Mouse (Mus musculus) urinary bladder, postnatal 36 days (tissue): ENCODE data around the gene Lgals1.
A peak's percentile ranks its signal among the peaks of the same experiment; 100 is the strongest.

Source experiments
- DNase-seq, 2 experiments: peaks; one replicate each; pipeline ENCODE4 v3.0.0; 2022; ENCODE audit warnings: low spot score in 2 of 2, mixed read lengths in 1 of 2

Lgals1 gene

GRCm38 (mm10) chr15:78926021-78926919, at the start of gene Lgals1:
Gene Lgals1, plus strand, starts transcription at chr15:78926725.
- peak; percentile 79 to 88 for DNase-seq

GRCm38 (mm10) chr15:78876991-78877809, 49.3 kb upstream of the Lgals1 start, which contains the start of gene Gga1:
Gene Gga1, plus strand, starts transcription at chr15:78877190.
- peak; percentile 93 for DNase-seq

GRCm38 (mm10) chr15:78877810-78878390, 48.6 kb upstream of the Lgals1 start:
- no peak for DNase-seq

DNA sequence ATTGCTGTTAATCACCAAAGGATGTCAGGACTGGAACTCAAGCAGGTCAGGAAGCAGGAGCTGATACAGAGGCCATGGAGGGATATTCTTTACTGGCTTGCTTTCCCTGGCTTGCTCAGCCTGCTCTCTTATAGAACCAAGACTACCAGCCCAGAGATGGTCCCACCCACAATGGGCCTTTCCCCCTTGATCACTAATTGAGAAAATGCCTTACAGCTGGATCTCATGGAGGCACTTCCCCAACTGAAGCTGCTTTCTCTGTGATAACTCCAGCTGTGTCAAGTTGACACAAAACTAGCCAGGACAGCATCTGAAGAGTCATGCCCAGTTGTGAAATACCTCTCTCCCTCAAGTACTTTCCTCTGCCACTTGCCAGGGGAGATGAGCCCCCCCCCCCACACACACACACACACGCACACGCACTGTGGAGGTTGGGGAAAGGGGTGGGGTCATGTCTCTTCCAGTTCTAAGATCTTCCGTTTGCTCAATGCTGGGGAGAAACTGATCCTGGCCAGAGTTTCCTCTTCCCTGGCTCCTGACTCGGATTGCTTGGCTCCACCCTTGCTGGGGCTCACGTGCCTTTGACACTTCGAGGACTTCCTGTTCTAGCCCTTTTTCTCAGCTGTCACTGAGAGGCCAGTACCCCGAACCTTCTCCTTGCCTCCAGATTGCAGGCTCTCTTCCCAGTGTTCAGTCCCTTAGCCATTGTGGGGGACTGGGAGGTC, 47.6 kb upstream of the Lgals1 start:
- peak in 1 of 2 experiments; percentile 52 for DNase-seq

DNA sequence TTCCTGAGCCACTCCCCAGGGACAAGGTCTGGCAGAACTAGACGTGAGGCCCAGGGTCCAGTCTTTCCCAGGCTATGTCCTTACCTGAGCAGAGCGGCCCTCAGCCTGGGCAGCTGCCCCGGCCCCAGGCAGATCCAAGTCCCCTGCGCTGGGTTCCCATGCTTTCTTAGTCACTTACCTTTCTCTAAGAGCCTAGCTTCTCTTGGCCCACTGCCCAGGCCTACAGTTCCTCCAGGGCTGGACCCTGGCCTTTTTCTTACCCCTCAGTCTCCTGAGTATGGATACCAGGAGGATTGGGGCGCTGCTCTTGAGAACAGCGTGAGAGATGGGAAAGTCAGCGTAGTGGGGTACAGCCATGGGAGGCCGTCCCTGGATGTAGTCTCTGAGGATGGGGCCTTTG, 46.1 kb upstream of the Lgals1 start:
- DNase-seq: no peak

GRCm38 (mm10) chr15:78881828-78882227, 44.7 kb upstream of the Lgals1 start:
- no peak for DNase-seq

- DNase-seq: no peak
Measured at GRCm38 (mm10) chr15:78889401-78889853, 37.1 kb upstream of the Lgals1 start.

DNA sequence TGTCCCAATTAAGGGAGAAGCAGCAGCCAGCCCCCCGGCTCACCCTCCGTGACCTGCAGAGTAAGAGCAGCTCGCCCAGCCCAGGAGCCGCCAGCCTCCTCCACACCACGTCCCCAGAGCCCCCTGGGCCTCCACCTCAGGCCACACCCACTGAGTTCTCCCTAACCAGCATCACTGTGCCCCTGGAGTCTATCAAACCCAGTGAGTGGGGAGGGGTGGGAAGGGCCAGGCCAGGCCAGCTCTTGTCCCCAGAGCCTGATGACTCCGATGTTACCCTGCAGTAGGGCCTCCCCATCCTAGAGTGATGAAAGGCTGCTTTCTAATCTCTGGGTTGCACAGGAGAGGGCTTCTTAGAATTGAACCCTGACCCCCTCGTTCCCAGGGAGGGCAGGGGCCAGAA, 34.1 kb upstream of the Lgals1 start:
- no peak for DNase-seq

DNA sequence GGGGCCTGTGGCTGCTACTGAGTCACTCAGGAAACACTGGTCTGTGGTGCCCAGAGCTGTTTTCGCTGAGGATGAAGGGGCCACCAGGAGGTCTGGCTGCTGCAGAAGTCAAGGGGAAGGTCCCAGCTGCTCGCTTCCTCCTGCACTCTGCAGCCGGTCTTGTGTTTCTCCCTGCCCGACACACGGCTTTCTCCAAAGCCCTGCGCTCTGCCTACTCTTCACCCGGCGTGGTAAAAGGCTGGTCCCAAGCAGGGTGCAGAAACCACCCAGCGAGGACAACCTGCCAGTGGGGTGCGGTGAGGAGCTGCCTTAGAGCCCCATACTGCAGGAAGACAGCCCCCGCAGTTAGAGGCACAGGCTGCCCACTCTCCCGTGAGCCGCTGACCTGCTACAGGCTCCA, 31.8 kb upstream of the Lgals1 start:
- DNase-seq: no peak

GRCm38 (mm10) chr15:78895741-78896140, 30.8 kb upstream of the Lgals1 start:
- DNase-seq: no peak

GRCm38 (mm10) chr15:78896149-78896548, 30.4 kb upstream of the Lgals1 start:
- DNase-seq: no peak

DNA sequence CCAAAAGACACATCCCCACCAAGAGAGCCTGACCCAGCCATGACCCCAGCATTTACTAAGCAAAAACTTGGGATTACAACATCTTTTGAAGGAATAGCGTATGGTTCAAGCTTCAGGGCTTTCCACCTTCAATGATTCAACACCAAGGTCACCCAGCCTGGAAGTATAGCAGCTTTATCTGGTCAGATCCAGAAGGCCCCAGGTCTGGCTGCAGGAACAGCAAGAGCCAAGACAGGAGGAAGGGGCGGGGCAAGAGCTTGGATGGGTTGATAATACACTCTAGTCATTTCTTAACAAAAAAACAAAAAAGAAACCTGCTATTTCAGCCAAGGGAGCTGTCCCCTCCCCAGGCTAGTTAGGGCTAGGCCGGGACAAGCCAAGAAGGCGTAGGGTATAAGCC, 29.0 kb upstream of the Lgals1 start:
- DNase-seq: no peak

DNA sequence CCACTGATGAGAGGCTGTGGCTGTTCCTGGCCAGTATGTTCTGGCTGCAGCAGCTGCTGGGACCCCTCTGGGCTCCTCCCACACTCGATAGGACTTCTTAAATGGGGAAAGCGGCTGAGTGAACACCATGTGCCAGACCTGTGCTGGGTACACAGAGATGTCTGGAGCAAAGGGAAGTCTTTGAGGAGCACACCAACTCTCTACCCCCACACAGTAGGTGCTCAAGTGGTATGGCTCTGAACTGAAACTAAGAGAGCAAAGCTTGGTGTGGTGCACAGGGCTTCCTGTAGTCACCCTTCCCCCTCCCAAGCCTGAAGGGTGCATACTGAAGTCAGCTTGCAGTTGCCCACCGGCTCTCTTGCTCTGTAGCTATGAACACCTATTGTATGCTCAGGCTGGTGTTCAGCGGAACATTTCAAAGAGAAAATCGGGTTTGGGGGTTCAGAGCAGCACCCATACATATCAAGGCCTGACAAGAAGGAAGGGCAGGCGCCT, 28.0 kb upstream of the Lgals1 start:
- no peak for DNase-seq

GRCm38 (mm10) chr15:78899409-78899739, 27.2 kb upstream of the Lgals1 start, which contains the start of gene Gm49510:
Gene Gm49510, plus strand, starts transcription at chr15:78899667.
- DNase-seq: no peak

- peak; percentile 51 to 72 for DNase-seq
Measured at GRCm38 (mm10) chr15:78899740-78900584, 26.6 kb upstream of the Lgals1 start, which contains the start of gene Sh3bp1. Gene Sh3bp1, plus strand, starts transcription at chr15:78899768.

GRCm38 (mm10) chr15:78900585-78901421, 25.7 kb upstream of the Lgals1 start:
- DNase-seq: peak; percentile 47 to 49

DNA sequence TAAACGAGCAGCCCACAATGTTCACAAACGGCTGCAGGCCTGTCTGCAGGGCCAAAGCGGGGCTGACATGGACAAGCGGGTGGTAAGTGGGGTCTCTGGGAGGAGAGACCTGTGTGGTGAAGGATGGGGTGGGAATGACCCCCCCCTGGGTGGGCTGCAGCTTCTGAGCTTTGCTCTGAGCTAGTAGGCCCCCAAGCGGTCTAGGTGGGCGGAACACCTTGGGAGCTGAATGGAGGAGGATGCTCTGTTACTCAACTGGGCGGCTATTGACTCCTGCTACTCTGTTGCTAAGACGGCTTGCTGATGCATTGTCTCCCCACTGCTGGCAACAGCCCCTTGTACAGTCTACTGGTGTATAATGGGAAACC, 25.1 kb upstream of the Lgals1 start:
- DNase-seq: no peak

DNA sequence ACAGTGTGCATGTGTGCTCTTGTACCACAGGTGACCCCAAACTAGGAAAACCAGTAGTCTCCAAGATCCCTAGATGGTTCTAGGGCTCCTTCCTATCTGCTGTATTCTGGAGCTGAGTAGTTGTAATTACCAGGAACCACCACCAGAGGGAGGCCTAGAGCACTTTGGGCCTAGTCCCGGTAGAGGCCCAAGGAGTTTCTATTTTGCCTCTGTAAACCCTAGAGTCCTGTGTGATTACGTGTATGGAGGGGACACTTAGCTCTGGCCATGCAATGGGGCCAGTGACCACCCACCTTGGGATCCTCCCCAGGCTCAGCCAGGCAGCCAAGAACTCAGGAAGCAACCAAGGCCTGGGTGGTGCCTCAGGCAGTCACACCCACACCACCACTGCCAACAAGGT, 23.3 kb upstream of the Lgals1 start:
- DNase-seq: peak; percentile 70 to 79

- no peak for DNase-seq
Measured at GRCm38 (mm10) chr15:78908399-78908798, 18.1 kb upstream of the Lgals1 start.
